ENCODE assay signal across 17 mouse cellular contexts in the genomic region with DNA sequence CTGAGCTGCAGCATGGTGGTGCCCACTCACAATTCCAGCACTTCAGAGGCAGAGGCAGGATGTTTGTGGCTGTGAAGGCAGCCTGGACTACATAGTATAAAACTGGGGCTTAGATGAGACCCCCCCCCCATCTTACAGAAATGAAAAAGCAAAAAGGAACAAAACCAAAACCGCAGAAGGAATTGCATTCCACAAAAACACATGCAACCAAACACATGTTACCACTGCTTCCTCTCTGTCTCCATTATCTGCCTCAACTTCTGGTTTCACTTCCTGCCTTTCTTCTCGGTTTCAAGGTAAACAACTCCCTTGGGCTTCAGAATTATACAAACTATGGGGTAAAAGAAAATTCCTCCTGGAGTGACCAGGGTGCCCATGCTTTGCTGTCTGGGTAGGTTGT. TPM values are rescaled to one million over a fixed set of nuclear protein-coding genes. Genes with fewer than 3 reads are reported as not detected.
A peak's percentile ranks its signal among the peaks of the same experiment; 100 is the strongest.
DNase-seq lines count a peak whose midpoint lies in the region; ATAC-seq and TF ChIP-seq lines count a peak whose summit lies in the region.
"Had no signal": no experiment of that assay in that cellular context is flagged by ENCODE, and none has a peak within 500 bp of the region (broad histone marks: within the 10 kb centered on the region; RNA-seq: fewer than 3 reads in every experiment).

No protein-coding gene starts in this region.

- no peaks in the 10 kb centered on the region for H3K27me3 ChIP-seq in spleen, adult 2 months (ENCODE audit: control insufficient read depth, insufficient read depth, low read length)
- H3K27me3 ChIP-seq: forebrain, embryonic 13.5 days had no signal

- no peak for TF ChIP-seq CTCF in spleen, adult 2 months (IDR thresholded peaks at IDR 0.05; ENCODE audit: extremely low read depth, insufficient read depth, insufficient read length, insufficient replicate concordance)
- no peak for TF ChIP-seq CTCF in left cerebral cortex, adult 2 months (IDR thresholded peaks at IDR 0.05)

- intact Hi-C loops in heart, postnatal 14 days (cut with DNase I) = no loop called here
- intact Hi-C loops in left cerebral cortex, adult 2 months (cut with DNase I) = no loop called here

- H3K4me1 ChIP-seq in spleen, adult 2 months (ENCODE audit: control insufficient read depth, insufficient read depth, insufficient read length) = peaks cover 22% of the 10 kb centered on the region
- H3K4me1 ChIP-seq: forebrain, embryonic 13.5 days had no signal

- peak overlapping the region; percentile 81 for H3K27ac ChIP-seq in spleen, adult 2 months (ENCODE audit: insufficient read depth, low read length)
- H3K27ac ChIP-seq in left cerebral cortex, adult 2 months = no peak overlapping the region
- H3K27ac ChIP-seq: forebrain, embryonic 13.5 days had no signal

- peak; percentile 89 for DNase-seq in heart, adult 11 months
- DNase-seq in heart, postnatal 14 days = no peak
- DNase-seq in spleen, adult 2 months (ENCODE audit: low read depth in 1 of 2, low spot score in 2 of 2) = peak; percentile 12 to 57
- no peak for DNase-seq in spleen, postnatal 14 days (ENCODE audit: low spot score in 2 of 2)
- DNase-seq in naive thymus-derived CD4-positive, alpha-beta T cell, adult 2 months (ENCODE audit: low read depth) = peak; percentile 43
- no peak for DNase-seq in left cerebral cortex, adult 2 months (ENCODE audit: extremely low spot score in 1 of 2, low spot score in 2 of 2)
- DNase-seq in gastrocnemius, postnatal 10 days = no peak
- DNase-seq: adrenal gland, adult 8-10 months; cerebellum, adult 8-10 months; gastrocnemius, postnatal 36 days; kidney, postnatal 10 days; lung, postnatal 14 days had no signal

- WGBS in spleen, adult 2 months = 0% methylated on average over 2 of the region's 2 CpGs

- H3K36me3 ChIP-seq in spleen, adult 2 months (ENCODE audit: control insufficient read depth, insufficient read depth, low read length) = no peaks in the 10 kb centered on the region

- ATAC-seq in common myeloid progenitor, adult 5-6 weeks (replicated peaks; ENCODE audit: low read depth, poor library complexity, severe bottlenecking) = peak; percentile 93
- ATAC-seq: forebrain, embryonic 13.5 days; Patski had no signal

- H3K4me3 ChIP-seq in spleen, adult 2 months (ENCODE audit: extremely low read depth, insufficient read depth, insufficient read length) = no peak overlapping the region
- H3K4me3 ChIP-seq in left cerebral cortex, adult 2 months = no peak overlapping the region
- H3K4me3 ChIP-seq: forebrain, embryonic 13.5 days had no signal

- TF ChIP-seq POLR2A in spleen, adult 2 months (IDR thresholded peaks at IDR 0.05; ENCODE audit: low read depth, low read length) = no peak

RNA-seq across cellular contexts. Expression of gene Clec4g, which starts 8.8 kb away (rescaled TPM):
- 1 to 10 TPM in 1 of 2 experiments, under 1 TPM in 1; 0.68 to 1.2 TPM for total RNA-seq in heart, postnatal 14 days (2021)
- polyA plus RNA-seq in spleen, adult 2 months (2012; rRNA removed) = 0.69 and 1.1 TPM in 2 replicates
- total RNA-seq in common myeloid progenitor, adult 5-6 weeks (2017) = not detected in 2 replicates
- total RNA-seq in left cerebral cortex, adult 2 months (2021) = not detected
- not detected for total RNA-seq in gastrocnemius, postnatal 10 days (2021)
- total RNA-seq: adrenal gland, adult 8-10 months; gastrocnemius, postnatal 36 days; left cerebral cortex, postnatal 10 days had no signal
- polyA plus RNA-seq: forebrain, embryonic 13.5 days; Patski had no signal

RNA-seq across cellular contexts. Expression of gene Fcer2a, which starts 17.7 kb away (rescaled TPM):
- under 1 TPM in 1 of 2 experiments, not detected in 1; 0.34 TPM for total RNA-seq in heart, postnatal 14 days (2021)
- 50.9 and 51.7 TPM in 2 replicates for polyA plus RNA-seq in spleen, adult 2 months (2012; rRNA removed)
- not detected in 2 replicates for total RNA-seq in common myeloid progenitor, adult 5-6 weeks (2017)
- total RNA-seq in left cerebral cortex, adult 2 months (2021) = not detected
- 1 to 10 TPM; 1.1 to 1.4 TPM for total RNA-seq in gastrocnemius, postnatal 10 days (2021)
- total RNA-seq: gastrocnemius, postnatal 36 days; left cerebral cortex, postnatal 10 days had no signal

RNA-seq across cellular contexts. Expression of gene Trappc5, which starts 35.5 kb away (rescaled TPM):
- total RNA-seq in heart, postnatal 14 days (2021) = 10 to 100 TPM; 16.6 to 18.0 TPM
- 21.6 and 29.9 TPM in 2 replicates for polyA plus RNA-seq in spleen, adult 2 months (2012; rRNA removed)
- 34.9 and 42.9 TPM in 2 replicates for total RNA-seq in common myeloid progenitor, adult 5-6 weeks (2017)
- total RNA-seq in left cerebral cortex, adult 2 months (2021) = 10 to 100 TPM; 26.4 to 27.2 TPM
- 10 to 100 TPM; 24.2 to 24.9 TPM for total RNA-seq in gastrocnemius, postnatal 10 days (2021)

RNA-seq across cellular contexts. Expression of gene Cd209a, which starts 37.1 kb away (rescaled TPM):
- total RNA-seq in heart, postnatal 14 days (2021) = under 1 TPM; 0.19 to 0.27 TPM
- polyA plus RNA-seq in spleen, adult 2 months (2012; rRNA removed) = 0.77 and 0.93 TPM in 2 replicates
- total RNA-seq in common myeloid progenitor, adult 5-6 weeks (2017) = 0.27 and 1.2 TPM in 2 replicates
- total RNA-seq in left cerebral cortex, adult 2 months (2021) = 1 to 10 TPM in 1 of 2 experiments, under 1 TPM in 1; 0.54 to 1.5 TPM
- total RNA-seq in gastrocnemius, postnatal 10 days (2021) = not detected
- total RNA-seq: left cerebral cortex, postnatal 10 days had no signal
- polyA plus RNA-seq: embryonic facial prominence, embryonic 11.5 days; forebrain, embryonic 13.5 days; Patski had no signal

RNA-seq across cellular contexts. Expression of gene Fcor, which starts 39.5 kb away (rescaled TPM):
- 1 to 10 TPM in 1 of 2 experiments, under 1 TPM in 1; 0.90 to 1.5 TPM for total RNA-seq in heart, postnatal 14 days (2021)
- polyA plus RNA-seq in spleen, adult 2 months (2012; rRNA removed) = 0.77 and 0.86 TPM in 2 replicates
- 0.87 and 1.4 TPM in 2 replicates for total RNA-seq in common myeloid progenitor, adult 5-6 weeks (2017)
- total RNA-seq in left cerebral cortex, adult 2 months (2021) = 10 to 100 TPM; 10.8 to 14.2 TPM
- total RNA-seq in gastrocnemius, postnatal 10 days (2021) = 1 to 10 TPM; 1.6 to 2.0 TPM
- total RNA-seq: gastrocnemius, postnatal 36 days had no signal

Comparison
In these comparisons a context has a peak if more than half of its experiments do, and no peak if none do; other contexts are left out.
1. DNase-seq: peak in heart, adult 11 months (single experiment), spleen, adult 2 months (2 of 2) and naive thymus-derived CD4-positive, alpha-beta T cell, adult 2 months (single experiment); none in heart, postnatal 14 days (0 of 2), spleen, postnatal 14 days (0 of 2), left cerebral cortex, adult 2 months (0 of 2) and gastrocnemius, postnatal 10 days (single experiment).